Comparison of ENCODE assay signal across 8 mouse cellular contexts in genomic region chr9:94670704-94671103, GRCm38 (mm10). TPM values are rescaled to one million over a fixed set of nuclear protein-coding genes. Genes with fewer than 3 reads are reported as not detected.
DNase-seq lines count a peak whose midpoint lies in the region; ATAC-seq and TF ChIP-seq lines count a peak whose summit lies in the region.

No protein-coding gene starts in this region.

- no peak for TF ChIP-seq CTCF in left cerebral cortex, adult 2 months (IDR thresholded peaks at IDR 0.05)

- H3K27me3 ChIP-seq in forebrain, embryonic 13.5 days: no peaks in the 10 kb centered on the region
- H3K27me3 ChIP-seq in limb, embryonic 13.5 days: 0 out of 2 replicates have a peak, but pooled peaks cover 7% of the 10 kb centered on the region
- H3K27me3 ChIP-seq in neural tube, embryonic 14.5 days (ENCODE audit: control insufficient read depth, insufficient read depth, low read length): no peaks in the 10 kb centered on the region

- no peak for DNase-seq in left cerebral cortex, adult 2 months (ENCODE audit: extremely low spot score in 1 of 2, low spot score in 2 of 2)
- DNase-seq in left cerebral cortex, adult 9 months (ENCODE audit: low spot score in 2 of 2): no peak
- DNase-seq in yolk sac, embryonic 10.5 days (ENCODE audit: low spot score): no peak
- no peak for DNase-seq in spleen, postnatal 36 days (ENCODE audit: low spot score in 2 of 2)
- DNase-seq in adrenal gland, postnatal 36 days: no peak

- no peaks in the 10 kb centered on the region for H3K9me3 ChIP-seq in forebrain, embryonic 13.5 days (replicated peaks)
- no peaks in the 10 kb centered on the region for H3K9me3 ChIP-seq in limb, embryonic 13.5 days
- H3K9me3 ChIP-seq in neural tube, embryonic 14.5 days (ENCODE audit: control insufficient read depth, low read length): no peaks in the 10 kb centered on the region

- H3K27ac ChIP-seq in left cerebral cortex, adult 2 months: no peak overlapping the region; the same call in 1 of the 2 replicates
- no peak overlapping the region for H3K27ac ChIP-seq in forebrain, embryonic 13.5 days
- no peak overlapping the region for H3K27ac ChIP-seq in limb, embryonic 13.5 days
- no peak overlapping the region; the same call in 1 of the 2 replicates for H3K27ac ChIP-seq in neural tube, embryonic 14.5 days (ENCODE audit: low read depth, low read length)

- H3K4me3 ChIP-seq in left cerebral cortex, adult 2 months: peak overlapping the region; percentile 78
- peak overlapping the region; percentile 50 for H3K4me3 ChIP-seq in forebrain, embryonic 13.5 days
- no peak overlapping the region for H3K4me3 ChIP-seq in limb, embryonic 13.5 days
- peak overlapping the region; percentile 55; the same call in 1 of the 2 replicates for H3K4me3 ChIP-seq in neural tube, embryonic 14.5 days (ENCODE audit: low read depth, low read length)

- H3K9ac ChIP-seq in forebrain, embryonic 13.5 days: no peak overlapping the region
- H3K9ac ChIP-seq in limb, embryonic 13.5 days: no peak overlapping the region
- H3K9ac ChIP-seq in neural tube, embryonic 14.5 days (replicated peaks; ENCODE audit: low read depth, low read length): peak overlapping the region; percentile 51; the same call in 1 of the 2 replicates

- H3K4me2 ChIP-seq in forebrain, embryonic 13.5 days: peak overlapping the region; percentile 80
- H3K4me2 ChIP-seq in limb, embryonic 13.5 days (replicated peaks): peak overlapping the region; percentile 81
- H3K4me2 ChIP-seq in neural tube, embryonic 14.5 days (ENCODE audit: low read depth, low read length): peak overlapping the region; percentile 84

- ATAC-seq in forebrain, embryonic 13.5 days: no peak
- no peak for ATAC-seq in limb, embryonic 13.5 days (ENCODE audit: low FRiP score, low read depth)
- no peak for ATAC-seq in neural tube, embryonic 14.5 days (ENCODE audit: low read depth)

- intact Hi-C loops in left cerebral cortex, adult 2 months (cut with DNase I): no loop called here

- no peaks in the 10 kb centered on the region for H3K36me3 ChIP-seq in forebrain, embryonic 13.5 days (ENCODE audit: poor library complexity, severe bottlenecking)
- H3K36me3 ChIP-seq in limb, embryonic 13.5 days: no peaks in the 10 kb centered on the region
- H3K36me3 ChIP-seq in neural tube, embryonic 14.5 days (ENCODE audit: control insufficient read depth, insufficient read depth, low read length): no peaks in the 10 kb centered on the region

- H3K4me1 ChIP-seq in forebrain, embryonic 13.5 days: peaks cover 9% of the 10 kb centered on the region
- peaks cover 8% of the 10 kb centered on the region for H3K4me1 ChIP-seq in limb, embryonic 13.5 days
- no peaks in the 10 kb centered on the region for H3K4me1 ChIP-seq in neural tube, embryonic 14.5 days (ENCODE audit: control insufficient read depth, insufficient read depth, low read length)

RNA-seq across cellular contexts. Expression of gene Slc9a9, which starts 1.0 kb away (rescaled TPM):
- 10 to 100 TPM; 23.1 to 23.7 TPM for total RNA-seq in left cerebral cortex, adult 2 months (2021)
- polyA plus RNA-seq in forebrain, embryonic 13.5 days (2015; fragmentation: Nextera tagmentation; extraction: Ambion mirVana): 2.2 and 2.8 TPM in 2 replicates
- 3.6 and 3.9 TPM in 2 replicates for polyA plus RNA-seq in limb, embryonic 13.5 days (2015; fragmentation: Nextera tagmentation; extraction: Ambion mirVana)
- 8.5 and 14.5 TPM in 2 replicates for polyA plus RNA-seq in neural tube, embryonic 14.5 days (2014; fragmentation: Nextera tagmentation; extraction: Ambion mirVana)
- 1 to 10 TPM; 2.2 to 3.2 TPM for total RNA-seq in adrenal gland, postnatal 36 days (2021)
